Comparison of ENCODE assay signal across 8 mouse cellular contexts in genomic region chr6:72366844-72367443, GRCm38 (mm10). TPM values are rescaled to one million over a fixed set of nuclear protein-coding genes. Genes with fewer than 3 reads are reported as not detected.
DNase-seq lines count a peak whose midpoint lies in the region; ATAC-seq and TF ChIP-seq lines count a peak whose summit lies in the region.

Gene Rnf181 (minus strand): TSS chr6:72366956.

- TF ChIP-seq EP300 in heart, postnatal 0 days (IDR thresholded peaks at IDR 0.05; ENCODE audit: low read depth): no peak

- no peak within 1 kb of the TSS for H3K4me3 ChIP-seq in lung, embryonic 16.5 days (ENCODE audit: low read length)
- no peak within 1 kb of the TSS for H3K4me3 ChIP-seq in embryonic facial prominence, embryonic 15.5 days (replicated peaks)
- no peak within 1 kb of the TSS for H3K4me3 ChIP-seq in heart, postnatal 0 days (ENCODE audit: low read depth, low read length)
- H3K4me3 ChIP-seq in limb, embryonic 10.5 days: no peak within 1 kb of the TSS
- H3K4me3 ChIP-seq in neural tube, embryonic 15.5 days (replicated peaks): no peak within 1 kb of the TSS

- H3K4me2 ChIP-seq in lung, embryonic 16.5 days (ENCODE audit: low read depth, low read length): no peak within 1 kb of the TSS
- H3K4me2 ChIP-seq in embryonic facial prominence, embryonic 15.5 days (replicated peaks): no peak within 1 kb of the TSS
- H3K4me2 ChIP-seq in heart, postnatal 0 days (ENCODE audit: low read depth, low read length): no peak within 1 kb of the TSS
- no peak within 1 kb of the TSS for H3K4me2 ChIP-seq in neural tube, embryonic 15.5 days

- no peak for ATAC-seq in lung, embryonic 16.5 days (ENCODE audit: low read depth)
- ATAC-seq in embryonic facial prominence, embryonic 15.5 days (ENCODE audit: insufficient number of reproducible peaks, low FRiP score, low TSS enrichment, low read depth): no peak
- no peak for ATAC-seq in heart, postnatal 0 days (ENCODE audit: insufficient read depth, low read depth)
- ATAC-seq in neural tube, embryonic 15.5 days (ENCODE audit: low FRiP score): no peak

- H3K9me3 ChIP-seq in lung, embryonic 16.5 days (ENCODE audit: control insufficient read depth, low read length): no peaks in the 10 kb centered on the region
- H3K9me3 ChIP-seq in embryonic facial prominence, embryonic 15.5 days (replicated peaks): no peaks in the 10 kb centered on the region
- H3K9me3 ChIP-seq in heart, postnatal 0 days (replicated peaks; ENCODE audit: control insufficient read depth, low read length): no peaks in the 10 kb centered on the region
- no peaks in the 10 kb centered on the region for H3K9me3 ChIP-seq in limb, embryonic 10.5 days (replicated peaks)
- H3K9me3 ChIP-seq in neural tube, embryonic 15.5 days (replicated peaks): no peaks in the 10 kb centered on the region

- 59% methylated on average over 4 of the region's 4 CpGs for WGBS in lung, embryonic 16.5 days
- 76% methylated on average over 4 of the region's 4 CpGs for WGBS in embryonic facial prominence, embryonic 15.5 days
- 68% methylated on average over 4 of the region's 4 CpGs for WGBS in heart, postnatal 0 days
- WGBS in limb, embryonic 10.5 days: 79% methylated on average over 4 of the region's 4 CpGs
- WGBS in neural tube, embryonic 15.5 days: 77% methylated on average over 4 of the region's 4 CpGs

- H3K27ac ChIP-seq in lung, embryonic 16.5 days (ENCODE audit: low read length): no peak within 1 kb of the TSS
- H3K27ac ChIP-seq in embryonic facial prominence, embryonic 15.5 days (replicated peaks): no peak within 1 kb of the TSS
- no peak within 1 kb of the TSS for H3K27ac ChIP-seq in heart, postnatal 0 days (ENCODE audit: low read depth)
- H3K27ac ChIP-seq in limb, embryonic 10.5 days: no peak within 1 kb of the TSS
- H3K27ac ChIP-seq in neural tube, embryonic 15.5 days (replicated peaks): no peak within 1 kb of the TSS

- H3K27me3 ChIP-seq in lung, embryonic 16.5 days (ENCODE audit: control insufficient read depth, insufficient read depth, low read depth, low read length): no peaks in the 10 kb centered on the region
- H3K27me3 ChIP-seq in embryonic facial prominence, embryonic 15.5 days: no peaks in the 10 kb centered on the region
- no peaks in the 10 kb centered on the region for H3K27me3 ChIP-seq in heart, postnatal 0 days (ENCODE audit: control insufficient read depth, insufficient read depth, low read length)
- H3K27me3 ChIP-seq in limb, embryonic 10.5 days (ENCODE audit: low read depth, poor library complexity, severe bottlenecking): no peaks in the 10 kb centered on the region
- no peaks in the 10 kb centered on the region for H3K27me3 ChIP-seq in neural tube, embryonic 15.5 days (replicated peaks)

- TF ChIP-seq CTCF in heart, postnatal 0 days (IDR thresholded peaks at IDR 0.05; ENCODE audit: low read depth): no peak

- no peak for DNase-seq in lung, postnatal 25 days (ENCODE audit: low spot score)
- DNase-seq in heart, postnatal 0 days (ENCODE audit: low spot score): no peak
- no peak for DNase-seq in limb, embryonic 10.5 days (ENCODE audit: low spot score)
- DNase-seq in kidney, postnatal 25 days: no peak
- no peak for DNase-seq in frontal cortex, postnatal 25 days (ENCODE audit: low spot score in 2 of 2)

- H3K4me1 ChIP-seq in lung, embryonic 16.5 days (replicated peaks; ENCODE audit: control insufficient read depth, insufficient read depth, low read length): peaks cover 26% of the 10 kb centered on the region
- peaks cover 12% of the 10 kb centered on the region for H3K4me1 ChIP-seq in embryonic facial prominence, embryonic 15.5 days
- peaks cover 13% of the 10 kb centered on the region for H3K4me1 ChIP-seq in heart, postnatal 0 days (ENCODE audit: control insufficient read depth, insufficient read depth)
- peaks cover 16% of the 10 kb centered on the region; the same call in 1 of the 2 replicates for H3K4me1 ChIP-seq in limb, embryonic 10.5 days
- H3K4me1 ChIP-seq in neural tube, embryonic 15.5 days: 0 out of 2 replicates have a peak, but pooled peaks cover 2% of the 10 kb centered on the region

- H3K36me3 ChIP-seq in lung, embryonic 16.5 days (ENCODE audit: control insufficient read depth, insufficient read depth, low read length): no peaks in the 10 kb centered on the region
- no peaks in the 10 kb centered on the region for H3K36me3 ChIP-seq in embryonic facial prominence, embryonic 15.5 days
- H3K36me3 ChIP-seq in heart, postnatal 0 days (replicated peaks; ENCODE audit: control insufficient read depth, insufficient read depth, low read length): 0 out of 2 replicates have a peak, but pooled peaks cover 6% of the 10 kb centered on the region
- H3K36me3 ChIP-seq in limb, embryonic 10.5 days: no peaks in the 10 kb centered on the region
- H3K36me3 ChIP-seq in neural tube, embryonic 15.5 days: no peaks in the 10 kb centered on the region

- H3K9ac ChIP-seq in lung, embryonic 16.5 days (ENCODE audit: low read length): no peak within 1 kb of the TSS
- no peak within 1 kb of the TSS for H3K9ac ChIP-seq in embryonic facial prominence, embryonic 15.5 days
- no peak within 1 kb of the TSS for H3K9ac ChIP-seq in heart, postnatal 0 days (replicated peaks; ENCODE audit: low read depth, low read length)
- H3K9ac ChIP-seq in neural tube, embryonic 15.5 days (replicated peaks): no peak within 1 kb of the TSS

RNA-seq across cellular contexts. Expression of gene Rnf181, which starts in this region (rescaled TPM):
- polyA plus RNA-seq in lung, embryonic 16.5 days (2015; fragmentation: Nextera tagmentation; extraction: Ambion mirVana): 149 and 152 TPM in 2 replicates
- 106 and 120 TPM in 2 replicates for polyA plus RNA-seq in embryonic facial prominence, embryonic 15.5 days (2015; fragmentation: Nextera tagmentation; extraction: Ambion mirVana)
- total RNA-seq in heart, postnatal 0 days (2014; rRNA removed; ENCODE audit: low replicate concordance): 53.5 and 65.0 TPM in 2 replicates
- 74.9 and 81.3 TPM in 2 replicates for polyA plus RNA-seq in heart, postnatal 0 days (2015; fragmentation: Nextera tagmentation; extraction: Ambion mirVana)
- 109 TPM in 2 replicates for polyA plus RNA-seq in limb, embryonic 10.5 days (2016; fragmentation: Nextera tagmentation; extraction: Ambion mirVana)
- 145 and 147 TPM in 2 replicates for polyA plus RNA-seq in neural tube, embryonic 15.5 days (2015; fragmentation: Nextera tagmentation; extraction: Ambion mirVana)
